Comparison of ENCODE assay signal across 24 mouse cellular contexts in the genomic region with DNA sequence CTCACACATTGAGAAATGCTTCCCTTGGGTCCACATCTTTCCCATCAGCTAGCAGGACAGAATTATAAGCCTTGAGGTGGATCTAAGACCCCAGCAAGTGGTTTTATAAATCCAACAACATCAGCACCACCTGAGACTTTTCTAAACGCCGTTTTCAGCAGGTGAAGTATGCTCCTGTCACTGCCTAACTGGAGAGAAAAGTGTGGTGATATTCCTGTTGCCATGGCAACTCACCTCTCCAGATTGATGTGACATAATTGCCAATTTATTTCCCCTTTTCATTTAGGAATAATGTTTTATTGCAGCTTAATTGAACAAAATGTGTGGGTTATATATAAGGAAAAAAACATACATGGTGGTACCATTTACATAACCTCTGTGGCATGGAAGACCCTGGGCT.
DNase-seq lines count a peak whose midpoint lies in the region; ATAC-seq lines count a peak whose summit lies in the region.
"Had no signal": no experiment of that assay in that cellular context is flagged by ENCODE, and none has a peak within 500 bp of the region (broad histone marks: within the 10 kb centered on the region; RNA-seq: fewer than 3 reads in every experiment).

No protein-coding gene starts in this region.

- H3K9ac ChIP-seq in hindbrain, embryonic 16.5 days (ENCODE audit: low read depth, low read length), result no peak overlapping the region
- no peak overlapping the region for H3K9ac ChIP-seq in hindbrain, embryonic 13.5 days
- H3K9ac ChIP-seq in midbrain, embryonic 15.5 days, result no peak overlapping the region
- no peak overlapping the region for H3K9ac ChIP-seq in forebrain, embryonic 16.5 days (replicated peaks; ENCODE audit: low read depth, low read length)
- H3K9ac ChIP-seq: liver, embryonic 13.5 days had no signal

- H3K4me2 ChIP-seq in hindbrain, embryonic 16.5 days (ENCODE audit: low read length), result no peak overlapping the region
- no peak overlapping the region for H3K4me2 ChIP-seq in hindbrain, embryonic 13.5 days
- H3K4me2 ChIP-seq in midbrain, embryonic 15.5 days, result no peak overlapping the region
- no peak overlapping the region for H3K4me2 ChIP-seq in forebrain, embryonic 16.5 days (ENCODE audit: low read length)
- H3K4me2 ChIP-seq: liver, embryonic 13.5 days had no signal

- no peaks in the 10 kb centered on the region for H3K36me3 ChIP-seq in hindbrain, embryonic 16.5 days (ENCODE audit: control insufficient read depth, insufficient read depth, low read length)
- no peaks in the 10 kb centered on the region for H3K36me3 ChIP-seq in hindbrain, embryonic 13.5 days
- no peaks in the 10 kb centered on the region for H3K36me3 ChIP-seq in midbrain, embryonic 15.5 days (replicated peaks)
- no peaks in the 10 kb centered on the region for H3K36me3 ChIP-seq in midbrain, embryonic 10.5 days
- no peaks in the 10 kb centered on the region for H3K36me3 ChIP-seq in forebrain, embryonic 16.5 days (ENCODE audit: control insufficient read depth, insufficient read depth)
- H3K36me3 ChIP-seq: G1E; liver, embryonic 13.5 days had no signal

- no peaks in the 10 kb centered on the region for H3K4me1 ChIP-seq in hindbrain, embryonic 16.5 days (ENCODE audit: control insufficient read depth, insufficient read depth, low read depth, low read length)
- H3K4me1 ChIP-seq in hindbrain, embryonic 13.5 days (replicated peaks), result peaks cover 3% of the 10 kb centered on the region; the same call in 1 of the 2 replicates
- H3K4me1 ChIP-seq in midbrain, embryonic 15.5 days, result peaks cover 4% of the 10 kb centered on the region
- no peaks in the 10 kb centered on the region for H3K4me1 ChIP-seq in midbrain, embryonic 10.5 days
- no peaks in the 10 kb centered on the region; the same call in 1 of the 2 replicates for H3K4me1 ChIP-seq in forebrain, embryonic 16.5 days (replicated peaks; ENCODE audit: control insufficient read depth, insufficient read depth, low read length)
- H3K4me1 ChIP-seq: liver, embryonic 13.5 days had no signal

- H3K9me3 ChIP-seq in hindbrain, embryonic 16.5 days (ENCODE audit: control insufficient read depth, low read length), result no peaks in the 10 kb centered on the region
- no peaks in the 10 kb centered on the region for H3K9me3 ChIP-seq in hindbrain, embryonic 13.5 days
- no peaks in the 10 kb centered on the region for H3K9me3 ChIP-seq in midbrain, embryonic 15.5 days
- no peaks in the 10 kb centered on the region for H3K9me3 ChIP-seq in midbrain, embryonic 10.5 days (replicated peaks)
- H3K9me3 ChIP-seq in forebrain, embryonic 16.5 days (ENCODE audit: control insufficient read depth, low read length), result no peaks in the 10 kb centered on the region
- H3K9me3 ChIP-seq: G1E; liver, embryonic 13.5 days had no signal

- ATAC-seq in hindbrain, embryonic 16.5 days, result peak; percentile 81; the same call in 1 of the 2 replicates
- no peak for ATAC-seq in hindbrain, embryonic 13.5 days (ENCODE audit: low FRiP score)
- peak; percentile 76 for ATAC-seq in midbrain, embryonic 15.5 days (replicated peaks)
- ATAC-seq in forebrain, embryonic 16.5 days, result peak; percentile 64; the same call in 1 of the 2 replicates
- ATAC-seq: Patski had no signal

- WGBS in hindbrain, embryonic 16.5 days, result 27% methylated on average over 2 of the region's 2 CpGs
- WGBS in hindbrain, embryonic 13.5 days, result 56% methylated on average over 2 of the region's 2 CpGs
- WGBS in midbrain, embryonic 15.5 days, result 45% methylated on average over 2 of the region's 2 CpGs
- 86% methylated on average over 2 of the region's 2 CpGs for WGBS in midbrain, embryonic 10.5 days
- WGBS in forebrain, embryonic 16.5 days, result 53% methylated on average over 2 of the region's 2 CpGs

- H3K27me3 ChIP-seq in hindbrain, embryonic 16.5 days (replicated peaks; ENCODE audit: control insufficient read depth, insufficient read depth, low read length), result no peaks in the 10 kb centered on the region
- no peaks in the 10 kb centered on the region for H3K27me3 ChIP-seq in hindbrain, embryonic 13.5 days
- no peaks in the 10 kb centered on the region for H3K27me3 ChIP-seq in midbrain, embryonic 15.5 days (replicated peaks)
- no peaks in the 10 kb centered on the region for H3K27me3 ChIP-seq in midbrain, embryonic 10.5 days (ENCODE audit: low read depth, poor library complexity, severe bottlenecking)
- H3K27me3 ChIP-seq in forebrain, embryonic 16.5 days (replicated peaks; ENCODE audit: control insufficient read depth, insufficient read depth, low read length), result no peaks in the 10 kb centered on the region
- H3K27me3 ChIP-seq: CH12.LX; liver, embryonic 13.5 days; Patski had no signal

- no peak overlapping the region for H3K27ac ChIP-seq in hindbrain, embryonic 16.5 days (ENCODE audit: low read depth, low read length)
- no peak overlapping the region for H3K27ac ChIP-seq in hindbrain, embryonic 13.5 days
- H3K27ac ChIP-seq in midbrain, embryonic 15.5 days, result no peak overlapping the region
- no peak overlapping the region for H3K27ac ChIP-seq in midbrain, embryonic 10.5 days (replicated peaks)
- H3K27ac ChIP-seq in forebrain, embryonic 16.5 days (ENCODE audit: low read length), result no peak overlapping the region
- H3K27ac ChIP-seq: heart, adult 2 months; left cerebral cortex, adult 2 months; liver, embryonic 13.5 days; stomach, postnatal 0 days had no signal

- no peak for DNase-seq in midbrain, embryonic 10.5 days (ENCODE audit: low spot score)
- no peak for DNase-seq in urinary bladder, postnatal 10 days (ENCODE audit: low spot score)
- no peak for DNase-seq in thymus, postnatal 10 days (ENCODE audit: low spot score in 2 of 2)
- DNase-seq: adrenal gland, postnatal 36 days; B cell, adult 2 months; cerebellum, adult 11-12 months; cerebellum, postnatal 10 days; gastrocnemius, postnatal 36 days; heart, adult 2 months; kidney, adult 11 months; liver, embryonic 13.5 days; lung, adult 2 months; lung, postnatal 14 days; right cerebral cortex, postnatal 14 days; thymus, adult 2 months had no signal

- H3K4me3 ChIP-seq in hindbrain, embryonic 16.5 days (ENCODE audit: low read length), result no peak overlapping the region
- H3K4me3 ChIP-seq in hindbrain, embryonic 13.5 days, result no peak overlapping the region
- H3K4me3 ChIP-seq in midbrain, embryonic 15.5 days, result no peak overlapping the region
- H3K4me3 ChIP-seq in midbrain, embryonic 10.5 days, result no peak overlapping the region
- no peak overlapping the region for H3K4me3 ChIP-seq in forebrain, embryonic 16.5 days (replicated peaks; ENCODE audit: low read length)
- H3K4me3 ChIP-seq: heart, adult 2 months; left cerebral cortex, adult 2 months; liver, embryonic 13.5 days had no signal
